Mouse (Mus musculus) right cerebral cortex, postnatal 36 days (tissue): ENCODE results near the gene Adtrp.

Experiments
- DNase-seq, 2 experiments: peaks; one replicate each; pipeline ENCODE4 v3.0.0; 2022; ENCODE audit warnings: low spot score in 2 of 2, mixed read lengths in 1 of 2

Gene Adtrp

DNA sequence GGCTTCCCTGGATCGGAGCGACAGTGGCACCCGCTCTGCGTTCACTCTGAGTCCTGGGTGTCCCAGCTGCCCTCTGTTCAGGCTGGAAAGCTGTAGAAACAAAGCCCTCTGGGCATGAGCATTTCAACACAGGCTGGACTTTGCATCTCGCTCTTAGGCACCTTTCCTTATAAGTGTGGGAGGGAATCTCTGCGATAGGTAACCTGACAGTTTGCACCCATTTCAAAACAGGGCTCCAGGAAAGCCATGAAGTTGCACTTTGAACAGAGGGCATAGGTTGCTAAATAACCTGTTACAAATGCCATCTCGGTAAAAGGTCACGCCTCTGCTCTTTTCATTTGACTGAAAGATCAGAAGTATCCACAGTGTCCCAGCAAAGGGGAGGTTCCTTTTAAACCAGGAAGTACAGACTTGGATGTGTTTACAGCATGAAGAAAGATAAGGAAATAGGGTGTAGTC, 19.2 kb downstream of the Adtrp start:
- DNase-seq, result no peak

DNA sequence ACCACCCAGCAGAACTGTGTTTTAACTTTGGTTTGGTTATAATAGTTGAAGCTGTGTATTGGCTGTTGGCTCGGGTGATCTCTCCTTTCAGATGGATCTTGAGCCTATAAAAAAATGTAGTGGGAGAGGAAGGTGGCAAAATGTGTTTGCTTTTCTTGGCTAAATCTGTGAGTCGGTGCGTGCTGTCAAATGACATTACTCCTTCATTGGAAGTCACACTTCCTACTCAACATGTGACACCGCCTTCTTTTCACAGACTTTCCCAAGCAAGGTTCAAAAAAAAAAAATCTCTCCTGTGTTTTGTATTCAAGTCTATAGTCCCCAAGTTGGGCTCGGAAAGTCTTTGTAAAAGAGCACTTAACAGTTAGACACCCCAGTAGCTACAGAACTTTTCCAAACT, 19.9 kb downstream of the Adtrp start:
- peak; percentile 46 to 76 for DNase-seq

DNA sequence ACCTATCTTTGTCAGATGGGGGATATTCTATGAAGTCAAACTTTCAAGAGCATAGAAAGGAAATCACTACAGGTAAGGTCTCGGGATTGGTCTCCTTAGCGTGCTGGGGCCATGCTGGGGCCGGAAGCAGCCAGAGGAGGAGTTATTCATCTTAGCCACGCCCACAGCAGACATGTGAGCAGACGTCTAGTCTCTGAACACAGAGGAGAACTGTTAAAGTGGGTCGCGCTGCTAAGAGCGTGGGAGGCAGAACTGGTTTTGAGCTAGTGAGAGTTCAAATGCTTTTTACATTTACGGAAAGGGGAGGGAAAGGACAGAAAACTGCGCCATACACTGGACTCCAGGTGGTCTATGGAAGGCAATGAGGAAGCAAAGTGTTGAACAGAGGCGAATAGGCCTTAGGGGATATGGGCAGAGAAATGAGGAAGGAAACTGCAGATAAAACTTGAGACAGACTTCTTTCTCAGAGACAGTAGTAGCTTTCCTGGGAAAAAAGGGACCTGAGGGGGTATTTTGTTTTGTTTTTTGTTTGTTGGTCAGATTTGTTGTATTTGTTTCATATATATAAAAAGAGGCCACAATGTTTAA, 22.0 kb downstream of the Adtrp start:
- no peak for DNase-seq

DNA sequence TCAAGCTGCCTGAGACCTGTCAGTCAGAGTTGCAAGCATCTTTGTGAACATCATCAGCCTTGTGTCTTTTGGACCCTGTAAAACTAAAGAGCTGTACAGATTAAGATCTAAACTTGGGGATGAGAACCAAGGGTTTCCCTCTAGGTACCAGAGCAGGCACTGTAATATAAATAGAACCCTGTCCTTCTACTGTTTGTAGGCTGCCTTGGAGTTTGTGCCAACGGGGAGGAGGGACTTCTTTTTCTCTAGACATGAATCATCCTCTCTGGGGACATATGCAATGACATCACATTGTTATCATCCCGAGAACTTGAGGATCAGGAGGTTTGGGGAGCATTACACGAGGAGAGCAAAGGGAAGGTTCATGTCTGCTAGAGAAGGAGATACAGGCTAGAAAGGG, 24.4 kb downstream of the Adtrp start:
- DNase-seq, result peak in 1 of 2 experiments; percentile 68

DNA sequence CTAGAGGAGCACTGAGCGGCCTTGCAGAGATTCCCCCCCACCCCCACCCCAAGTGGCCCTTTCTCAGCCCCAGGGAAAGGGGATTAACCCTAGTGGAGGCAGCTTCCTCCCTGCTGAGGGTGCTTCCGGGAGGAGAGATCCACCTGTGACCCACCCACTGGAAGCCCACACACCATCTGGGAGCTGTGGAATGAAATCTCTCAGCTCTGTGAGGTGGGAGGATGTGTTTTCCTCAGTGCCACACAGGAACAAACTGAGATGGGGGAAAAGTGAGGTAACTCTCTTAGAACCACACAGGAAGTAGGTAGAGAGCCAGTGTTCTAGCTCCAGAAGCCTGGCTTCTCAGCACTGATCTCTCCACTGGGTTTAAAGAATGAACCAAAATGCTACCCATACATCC, 24.9 kb downstream of the Adtrp start:
- DNase-seq, result peak; percentile 76 to 86

DNA sequence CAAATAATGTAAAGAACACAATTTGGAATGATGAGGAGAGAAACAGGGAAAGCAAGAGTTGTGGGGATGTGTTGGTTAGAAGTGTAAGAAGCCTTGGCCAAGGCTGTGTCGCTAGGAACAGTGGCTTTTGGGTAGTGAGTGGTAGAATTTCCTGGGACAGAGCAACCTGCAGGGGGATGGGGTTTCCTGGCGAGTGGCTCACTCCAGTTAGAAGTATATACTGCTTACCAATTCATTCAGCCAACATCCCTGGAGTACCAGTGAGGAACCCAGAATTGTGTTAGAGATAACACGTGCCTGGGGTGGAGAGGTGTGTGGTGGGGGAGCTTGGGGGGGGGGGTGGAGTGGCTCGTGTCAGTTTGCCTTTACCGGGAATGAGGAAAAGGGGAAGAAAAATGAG, 25.4 kb downstream of the Adtrp start:
- DNase-seq, result no peak

DNA sequence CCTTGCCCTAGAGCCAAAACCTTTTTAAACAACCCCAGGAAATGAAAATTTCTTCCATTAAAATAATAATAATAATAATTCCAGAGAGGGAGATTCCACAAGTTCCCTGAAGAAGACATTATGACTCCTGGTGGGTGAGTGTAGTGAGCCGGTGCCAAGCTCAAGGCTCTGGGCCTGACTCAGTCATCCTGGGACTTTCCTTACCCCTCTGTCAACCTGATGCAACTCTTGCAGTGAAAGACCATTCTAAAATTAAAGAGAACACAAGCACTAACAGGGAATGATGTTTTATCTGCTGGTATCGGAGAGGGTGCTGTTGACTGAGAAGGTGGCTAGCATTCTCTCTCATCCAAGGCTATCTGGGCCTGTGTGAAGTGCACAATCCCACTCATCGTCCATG, 26.5 kb downstream of the Adtrp start:
- no peak for DNase-seq

DNA sequence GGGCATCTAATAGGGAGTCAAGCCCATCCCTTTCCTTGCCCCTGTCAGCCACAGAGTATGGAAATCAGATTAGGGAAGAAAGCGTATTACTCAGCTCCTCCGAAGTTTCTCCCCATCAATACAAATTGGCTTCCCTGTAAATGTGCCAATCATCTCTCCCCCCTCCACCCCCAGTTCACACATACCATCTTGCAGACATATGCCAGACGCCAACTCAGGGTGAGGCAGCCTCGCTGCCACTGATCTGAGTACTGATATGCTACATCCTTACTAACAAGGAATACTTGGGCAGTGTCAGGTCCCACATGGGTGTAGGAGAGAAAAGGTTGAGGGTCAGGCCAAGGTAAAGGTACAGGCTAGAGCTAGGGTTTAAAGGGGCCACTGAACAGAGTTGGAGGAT, 27.6 kb downstream of the Adtrp start:
- DNase-seq, result no peak

DNA sequence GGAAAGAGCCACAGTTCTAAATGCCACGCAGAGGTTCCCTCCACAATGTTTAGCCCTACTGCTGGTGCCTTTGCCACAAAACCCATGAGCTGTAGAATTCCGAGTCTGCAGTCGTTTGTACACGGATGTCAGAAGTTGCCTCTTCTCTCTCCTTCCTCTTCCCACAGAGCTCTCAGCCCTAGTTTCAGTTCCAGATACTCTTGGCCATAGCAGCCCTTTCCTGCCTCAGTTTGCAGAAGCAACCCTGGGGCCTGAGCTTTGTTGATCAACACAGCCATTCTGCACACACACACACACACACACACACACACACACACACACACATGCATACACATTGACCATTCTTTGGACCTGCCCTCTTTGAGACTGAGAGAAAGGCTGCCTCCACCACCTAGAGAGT, 28.0 kb downstream of the Adtrp start:
- DNase-seq, result no peak

DNA sequence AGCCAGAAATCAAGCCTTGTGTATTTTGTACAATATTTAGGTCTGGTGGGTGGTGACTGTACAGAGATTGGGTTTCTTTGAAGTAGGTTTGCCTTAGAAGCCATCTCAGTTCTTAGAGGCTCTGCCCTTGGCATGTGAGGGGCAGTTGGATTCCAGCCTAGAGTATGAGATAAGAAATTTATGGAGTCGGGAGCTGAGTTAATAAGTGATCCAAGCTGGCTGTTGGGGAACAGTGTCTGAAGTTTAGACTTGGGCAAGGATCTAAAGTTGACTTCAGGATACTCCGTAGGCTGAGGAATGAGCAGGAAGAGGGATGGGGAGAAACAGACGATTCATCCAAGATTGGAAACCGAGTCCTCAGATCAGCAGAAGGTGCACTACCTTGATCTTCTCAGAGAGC, 29.9 kb downstream of the Adtrp start:
- DNase-seq, result no peak

DNA sequence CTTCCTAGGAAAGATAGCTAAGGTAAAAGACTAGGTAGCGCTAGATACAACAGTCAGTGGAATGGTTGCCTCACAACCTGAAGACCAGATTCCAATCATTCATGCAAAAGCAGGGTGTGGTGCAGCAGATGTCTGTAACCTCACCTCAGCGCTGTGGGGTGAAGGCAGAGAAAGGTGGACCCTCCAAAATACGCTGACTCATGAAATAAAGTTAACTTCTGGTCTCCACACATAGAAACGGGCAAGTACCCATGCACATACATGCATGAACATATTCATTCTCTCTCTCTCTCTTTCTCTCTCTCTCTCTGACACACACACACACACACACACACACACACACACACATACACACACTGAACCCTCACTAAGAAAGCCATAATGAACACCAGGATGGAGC, 30.8 kb downstream of the Adtrp start:
- no peak for DNase-seq

DNA sequence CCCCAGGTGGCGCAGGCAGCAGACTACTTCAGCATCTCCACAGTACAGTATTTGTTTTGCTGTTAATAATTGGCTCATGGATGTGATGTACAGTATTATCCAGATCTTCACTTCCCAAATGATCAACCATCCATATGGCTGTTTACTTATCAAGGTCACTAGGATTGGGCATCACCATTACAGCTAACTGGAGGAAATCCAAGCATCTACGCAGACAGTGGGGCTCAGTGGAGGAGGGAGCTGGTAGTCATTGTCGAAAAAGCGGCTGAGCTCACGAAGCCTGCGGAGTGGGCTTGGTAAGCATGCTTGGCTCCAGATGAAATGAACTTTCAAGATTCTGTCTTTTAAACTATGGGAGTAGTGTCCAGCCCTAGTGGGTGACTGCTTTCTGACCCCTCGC, 36.7 kb downstream of the Adtrp start:
- DNase-seq, result no peak

DNA sequence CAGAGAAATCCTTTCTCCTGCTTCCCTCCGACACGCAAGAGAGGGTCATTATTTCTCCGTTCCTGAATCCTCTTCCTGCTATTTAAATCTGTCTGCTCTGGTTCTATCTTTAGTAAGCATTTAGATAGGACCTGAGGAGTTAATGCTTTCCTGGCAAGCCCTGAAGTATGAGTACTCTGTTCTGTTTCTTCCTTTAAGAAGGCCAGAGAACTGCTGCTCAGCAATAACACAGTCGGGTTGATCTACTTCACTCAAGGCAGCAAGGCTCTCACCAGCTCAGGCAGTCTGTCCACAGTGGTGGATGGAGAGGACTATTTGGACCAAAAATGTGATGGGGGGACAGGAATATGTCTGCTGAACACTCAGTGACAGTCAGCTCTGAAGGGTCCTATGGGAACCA, 39.7 kb downstream of the Adtrp start:
- DNase-seq, result no peak

DNA sequence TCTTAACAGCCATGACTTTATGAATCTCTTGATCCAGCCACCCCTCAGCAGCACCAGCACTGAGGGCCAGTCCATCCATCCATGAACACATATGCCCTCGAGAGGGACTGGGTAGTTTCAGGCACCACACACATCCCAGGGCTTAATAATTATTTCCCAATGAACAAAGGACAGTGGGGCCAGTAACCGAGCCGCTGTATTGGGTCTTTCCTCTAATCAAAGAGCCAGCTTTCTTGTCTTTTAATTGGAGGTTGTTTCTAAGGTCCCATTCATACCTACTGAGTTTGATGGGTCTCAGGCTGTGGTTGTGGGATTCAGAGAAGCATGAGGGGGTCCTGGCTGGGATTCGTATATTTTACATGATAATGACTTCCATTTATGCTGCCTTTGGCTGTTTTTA, 40.2 kb downstream of the Adtrp start:
- DNase-seq, result no peak

DNA sequence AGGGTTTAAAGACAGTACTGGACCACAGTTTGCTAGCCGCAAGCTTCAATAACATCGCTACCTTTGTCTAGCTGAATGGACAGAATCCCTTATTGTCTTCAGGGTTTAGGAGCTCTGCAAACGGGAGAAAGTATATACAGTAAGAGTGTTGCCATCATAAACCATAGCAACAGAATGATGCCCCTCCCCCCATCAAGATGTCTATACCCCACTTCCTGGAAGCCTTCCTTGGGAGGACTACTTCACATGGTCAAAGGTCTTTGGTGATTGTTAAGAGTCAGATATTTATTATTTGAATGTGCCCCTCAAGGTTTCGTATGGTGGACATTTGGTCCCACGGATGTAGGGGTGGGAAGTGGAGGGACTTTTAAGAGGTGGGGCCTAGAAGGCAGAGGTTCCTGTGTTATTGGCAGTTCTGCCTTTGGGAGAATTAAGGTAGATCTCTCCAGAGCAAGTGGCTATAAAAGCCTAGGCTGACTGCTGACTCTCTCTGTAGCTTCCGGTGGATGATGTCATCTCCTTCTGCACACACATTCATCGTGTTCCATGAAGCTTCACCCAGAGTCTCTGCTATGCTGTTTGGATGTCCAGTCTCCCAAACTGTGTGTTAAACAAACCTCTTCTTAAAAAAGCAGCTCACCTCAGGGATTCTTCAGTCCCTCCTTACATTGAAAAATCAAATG, 42.2 kb downstream of the Adtrp start:
- no peak for DNase-seq

DNA sequence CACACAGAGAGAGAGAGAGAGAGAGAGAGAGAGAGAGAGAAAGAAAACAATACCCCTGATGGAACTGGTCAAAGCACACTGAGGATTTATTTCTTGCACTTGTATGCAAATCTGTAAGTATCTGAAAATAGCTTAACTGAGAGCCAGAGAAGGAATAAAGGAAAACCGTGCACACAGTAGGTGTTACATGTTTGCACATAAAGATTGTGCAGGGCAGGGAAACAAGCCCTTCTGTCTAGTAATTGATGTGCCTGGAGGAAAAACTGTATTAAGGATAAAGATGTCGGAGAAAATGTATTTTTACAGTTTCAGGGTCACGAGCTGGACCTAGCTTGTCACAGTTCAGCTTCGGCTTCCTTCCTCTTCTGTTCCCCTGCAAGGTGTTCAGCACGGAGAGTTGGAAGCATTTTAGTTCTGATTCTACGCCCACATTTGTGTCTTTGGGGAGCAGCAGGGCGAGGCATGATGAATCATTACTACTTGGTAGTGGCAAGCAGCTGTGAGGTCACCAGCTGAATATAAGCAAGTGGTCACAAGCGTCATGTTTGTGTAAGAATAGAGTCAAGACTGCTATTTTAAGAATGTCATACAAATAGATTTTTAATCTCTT, 43.7 kb downstream of the Adtrp start:
- no peak for DNase-seq

DNA sequence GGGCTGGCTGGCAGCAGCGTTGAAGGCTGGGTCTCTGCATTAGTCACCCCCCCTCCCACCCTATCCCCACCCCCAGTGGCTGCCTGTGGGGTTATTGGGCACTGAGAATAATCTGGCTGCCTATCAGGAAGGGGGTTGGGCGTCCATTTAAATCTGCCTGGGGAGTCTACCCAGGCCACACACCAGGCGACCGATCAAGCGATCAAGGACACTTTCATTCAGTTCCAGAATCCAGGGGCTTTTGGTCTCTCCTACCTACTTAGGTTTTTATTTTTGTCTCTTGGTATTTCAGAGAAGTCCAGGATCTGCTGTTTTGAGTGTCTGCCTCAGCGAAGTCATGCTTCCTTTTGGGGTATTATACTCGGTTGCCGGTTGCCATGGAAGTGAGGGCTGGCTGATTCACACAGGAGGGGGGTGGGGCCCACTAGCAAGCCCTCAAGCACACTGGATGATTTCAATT, 46.3 kb downstream of the Adtrp start:
- DNase-seq, result peak; percentile 78 to 80

DNA sequence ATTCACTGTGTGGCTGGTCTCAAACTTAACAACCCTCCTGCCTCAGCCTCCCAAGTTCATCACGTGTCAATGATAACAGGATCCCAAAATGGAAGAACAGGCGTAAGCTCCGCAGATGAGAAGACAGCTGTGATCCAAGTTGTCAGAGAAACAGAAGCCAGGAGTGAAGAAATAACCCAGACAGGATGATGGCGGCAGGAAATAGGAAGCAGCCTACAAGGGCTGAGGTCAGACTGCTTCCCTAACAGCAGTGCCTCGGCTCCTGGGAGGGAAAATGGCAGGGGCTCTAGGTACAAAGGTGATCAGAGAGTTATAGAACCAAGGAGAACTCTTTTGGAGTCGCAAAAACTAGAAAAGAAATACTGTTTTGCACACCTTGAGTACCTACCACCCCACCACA, 54.6 kb downstream of the Adtrp start:
- no peak for DNase-seq

DNA sequence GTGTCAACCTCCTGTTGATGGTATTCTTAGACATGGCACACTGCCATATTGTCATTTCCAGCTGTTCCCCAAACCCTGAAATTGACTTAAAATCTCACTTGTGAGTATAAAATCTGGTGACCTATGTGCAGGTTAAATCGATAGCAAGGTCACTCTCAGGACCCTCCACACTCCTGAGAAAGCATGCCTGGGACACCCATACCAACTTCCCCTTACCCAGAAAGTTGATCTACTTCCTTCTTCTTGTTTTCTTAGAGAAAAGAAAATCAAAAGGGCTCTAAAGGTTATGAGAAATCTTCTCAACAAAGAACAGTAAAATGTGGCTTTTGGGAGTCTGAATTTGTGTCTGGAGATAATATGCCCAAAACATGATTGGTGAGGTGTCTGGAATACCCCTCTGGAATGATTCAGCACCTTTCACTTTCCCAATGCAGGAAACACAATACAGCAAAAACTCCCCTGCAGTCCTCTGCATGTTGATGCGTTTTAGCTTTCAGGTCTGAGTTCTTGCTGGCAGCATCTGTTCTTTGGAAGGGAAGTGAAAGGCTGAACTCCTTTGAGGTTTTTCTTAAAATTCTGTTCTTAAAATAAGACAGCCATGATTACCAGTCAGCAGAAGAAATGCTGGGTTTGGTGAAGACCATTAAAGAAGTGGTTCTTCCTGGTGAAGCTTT, 59.5 kb downstream of the Adtrp start:
- DNase-seq, result no peak

DNA sequence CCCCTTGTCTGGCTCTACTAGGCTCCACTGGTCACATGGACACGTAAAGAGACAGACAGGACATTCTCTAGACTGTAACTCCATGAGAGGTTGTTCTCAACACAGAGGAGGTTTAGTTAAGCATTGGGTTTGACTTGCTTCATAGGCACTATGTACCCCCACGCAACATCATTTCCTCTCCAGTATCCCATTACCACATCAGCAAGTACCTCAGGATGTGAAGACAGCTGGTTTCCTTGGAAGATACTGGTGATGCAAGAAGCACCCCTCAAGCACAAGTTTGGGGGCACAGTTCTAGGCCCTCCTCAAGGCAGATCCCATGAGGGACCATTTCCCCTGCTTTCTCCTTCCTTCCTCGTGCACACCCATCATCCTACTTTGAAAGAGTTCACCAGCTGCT, 60.8 kb downstream of the Adtrp start:
- DNase-seq, result no peak

DNA sequence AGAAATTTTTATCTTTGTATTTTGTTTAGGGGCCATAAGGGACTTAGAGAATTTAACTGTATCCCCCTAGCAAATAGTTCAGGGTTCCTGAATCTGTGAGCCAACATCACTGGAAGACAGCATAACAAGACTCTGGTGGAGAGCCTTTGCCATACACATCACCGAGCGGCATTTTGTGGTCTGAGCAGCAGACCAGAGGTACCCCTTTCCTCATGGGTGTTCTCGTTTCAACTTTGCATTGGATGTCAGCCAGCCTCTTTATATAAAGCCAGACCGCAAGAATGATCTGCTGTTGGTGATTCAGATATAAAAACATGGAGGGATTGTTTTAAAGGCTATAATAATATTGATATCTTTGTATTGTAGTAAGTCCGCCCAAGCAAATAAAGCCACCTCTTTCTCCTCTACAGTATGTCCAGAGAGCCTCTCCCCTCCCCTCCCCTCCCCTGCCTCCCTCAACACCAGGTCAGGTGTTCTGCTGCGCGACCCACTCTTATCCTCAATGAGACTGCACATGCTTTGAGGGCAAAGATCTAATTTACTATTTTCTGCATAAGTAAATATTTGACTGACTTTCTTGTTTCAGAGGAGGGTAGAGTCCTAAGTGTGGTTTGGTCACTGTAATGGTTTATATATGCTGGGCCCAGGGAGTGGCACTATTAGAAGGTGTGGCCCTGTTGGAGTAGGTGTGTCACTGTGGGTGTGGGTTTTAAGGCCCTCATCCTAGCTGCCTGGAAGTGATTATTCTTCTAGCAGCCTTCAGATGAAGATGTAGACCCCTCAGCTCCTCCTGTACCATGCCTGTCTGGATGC, 62.4 kb downstream of the Adtrp start:
- DNase-seq, result no peak

DNA sequence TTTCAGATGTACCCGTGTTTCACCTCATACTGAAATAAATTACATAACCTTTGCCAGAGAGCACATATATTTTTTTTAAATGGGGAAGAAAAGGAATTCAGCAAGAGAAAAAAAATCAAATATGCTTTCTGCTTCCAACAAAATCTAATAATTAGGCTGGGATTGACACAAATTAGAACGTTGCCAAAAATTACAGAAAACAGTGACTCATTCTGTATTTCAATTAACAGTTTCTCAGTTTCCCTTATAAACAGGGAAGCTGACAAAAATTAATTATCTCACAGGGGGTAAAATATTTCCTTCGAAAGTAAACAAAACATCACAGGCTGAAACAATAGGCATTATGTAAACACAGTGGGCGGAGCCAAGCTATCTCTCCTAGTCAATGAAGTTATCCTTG, 67.2 kb downstream of the Adtrp start:
- no peak for DNase-seq
